Mouse (Mus musculus): ENCODE data around the gene Cln5.

Cln5 gene

DNA sequence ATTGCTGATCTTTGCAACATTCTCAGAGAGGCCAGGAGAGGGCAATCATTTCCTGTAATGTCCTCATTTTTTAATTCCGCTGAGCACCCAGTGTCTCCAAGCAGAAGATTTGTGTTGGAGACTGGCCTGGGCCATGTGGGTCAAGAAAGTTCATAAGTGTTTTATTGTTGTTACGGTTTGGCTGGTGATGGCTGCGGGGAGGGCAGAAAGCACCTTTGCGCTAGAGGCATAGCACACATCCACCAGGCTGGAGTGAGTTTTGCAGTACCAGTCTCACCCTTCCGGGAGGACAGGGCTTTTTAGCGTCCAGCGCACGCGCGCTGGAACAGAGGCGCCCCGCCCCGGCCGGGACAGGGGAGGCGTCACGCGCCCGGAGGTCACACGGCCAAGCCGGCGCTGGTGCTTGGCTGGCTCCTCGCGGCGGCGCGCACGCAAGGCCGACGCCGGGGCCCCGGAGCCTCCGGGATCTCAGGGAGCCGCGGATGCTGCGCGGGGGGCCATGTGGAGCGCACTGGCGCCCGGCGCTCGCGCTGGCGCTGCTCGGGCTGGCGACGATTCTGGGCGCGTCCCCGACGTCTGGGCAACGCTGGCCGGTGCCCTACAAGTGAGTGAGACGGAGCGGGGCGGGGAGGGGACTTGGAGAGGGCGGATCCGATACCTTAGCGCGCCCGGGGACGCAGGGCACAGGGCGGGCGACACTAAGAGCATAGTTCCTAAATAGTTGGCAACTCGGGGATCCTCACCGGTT lies at the start of gene Cln5:
Gene Cln5, plus strand, starts transcription at position 353 of the 748 bp plus-strand sequence.
- peak; percentile 94 to 98 for DNase-seq

GRCm38 (mm10) chr14:103029203-103029602 lies 40.8 kb upstream of the Cln5 start:
- DNase-seq, result no peak

- DNase-seq, result peak in 1 of 2 experiments; percentile 6
Measured at GRCm38 (mm10) chr14:103033271-103033823, 36.7 kb upstream of the Cln5 start.

DNA sequence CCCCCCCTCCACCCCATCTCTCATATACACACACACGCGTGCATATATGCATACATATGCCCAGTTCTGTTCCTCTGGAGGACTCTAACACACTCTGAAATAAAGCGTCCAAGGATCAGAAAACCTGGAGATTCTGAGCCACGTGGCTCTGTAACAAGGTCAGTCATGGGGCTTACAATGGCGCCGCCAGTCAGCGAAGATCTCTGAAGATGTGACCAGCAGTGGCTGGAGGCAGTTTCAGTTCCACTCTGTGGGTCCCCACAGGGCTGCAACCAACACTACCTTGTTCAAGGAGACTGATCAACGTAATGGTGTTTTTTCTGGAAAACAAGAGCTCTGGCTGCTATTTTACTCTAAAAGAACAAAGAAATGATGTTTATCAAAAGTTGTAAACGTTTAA lies 35.9 kb upstream of the Cln5 start:
- DNase-seq, result no peak

DNA sequence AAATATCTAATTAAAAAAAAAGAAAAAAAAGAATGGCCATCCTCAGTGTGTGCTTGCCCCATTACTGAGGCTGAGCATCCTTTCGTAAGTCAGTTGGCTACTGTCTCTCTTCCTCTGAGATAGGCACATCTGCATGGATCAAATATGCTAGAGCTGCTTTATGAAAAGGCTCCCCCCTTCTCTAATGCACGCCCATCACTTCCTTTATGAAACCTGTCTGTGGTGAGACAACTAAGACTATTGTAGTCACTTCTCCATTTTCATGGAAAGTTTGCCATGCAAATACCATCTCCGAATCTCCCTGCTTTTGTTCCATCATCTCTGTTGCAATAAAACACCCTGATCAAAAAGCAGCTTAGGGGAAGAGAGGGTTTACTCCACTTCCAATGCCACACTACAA lies 33.0 kb upstream of the Cln5 start:
- no peak for DNase-seq

GRCm38 (mm10) chr14:103046677-103047076 lies 23.3 kb upstream of the Cln5 start, which contains the start of gene Acod1:
Gene Acod1 (plus strand): TSS chr14:103046977.
- DNase-seq, result no peak

DNA sequence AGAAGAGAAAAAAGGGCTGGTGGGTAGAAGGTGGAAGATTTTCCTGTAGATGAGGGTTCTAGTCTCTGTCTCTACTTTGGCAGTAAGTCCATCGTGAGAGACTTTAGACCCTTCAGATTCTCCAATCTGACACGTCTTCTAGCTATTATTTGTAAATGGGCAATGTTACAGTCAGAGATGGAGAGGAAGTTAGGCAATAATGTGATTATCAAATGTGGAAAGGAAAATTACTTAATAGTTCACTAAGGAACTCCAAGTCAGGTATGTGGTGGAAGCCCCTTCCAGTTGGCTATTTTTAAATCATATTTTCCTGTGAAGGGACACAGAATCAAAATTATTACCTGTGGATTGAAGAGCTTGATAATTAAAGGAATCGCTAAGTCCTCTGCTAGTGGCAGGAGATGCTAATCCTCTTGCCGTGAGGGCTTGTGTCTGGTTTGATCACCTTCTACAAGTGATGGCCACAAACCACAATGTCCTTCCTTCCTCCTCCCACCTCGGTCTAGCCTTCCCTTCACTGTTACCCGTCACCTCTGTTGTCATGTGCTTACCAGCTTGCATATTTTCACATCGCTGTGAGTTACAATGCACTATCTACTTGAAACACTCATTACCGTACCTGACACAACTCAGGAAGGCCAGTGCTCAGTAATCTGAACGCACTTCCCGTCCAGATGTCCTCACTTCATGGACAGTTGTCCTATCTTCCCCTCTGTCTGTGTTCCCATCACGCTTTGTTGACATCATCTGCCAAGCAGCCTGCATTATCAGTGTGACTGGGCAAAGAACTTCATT lies 21.5 kb upstream of the Cln5 start:
- DNase-seq, result no peak

DNA sequence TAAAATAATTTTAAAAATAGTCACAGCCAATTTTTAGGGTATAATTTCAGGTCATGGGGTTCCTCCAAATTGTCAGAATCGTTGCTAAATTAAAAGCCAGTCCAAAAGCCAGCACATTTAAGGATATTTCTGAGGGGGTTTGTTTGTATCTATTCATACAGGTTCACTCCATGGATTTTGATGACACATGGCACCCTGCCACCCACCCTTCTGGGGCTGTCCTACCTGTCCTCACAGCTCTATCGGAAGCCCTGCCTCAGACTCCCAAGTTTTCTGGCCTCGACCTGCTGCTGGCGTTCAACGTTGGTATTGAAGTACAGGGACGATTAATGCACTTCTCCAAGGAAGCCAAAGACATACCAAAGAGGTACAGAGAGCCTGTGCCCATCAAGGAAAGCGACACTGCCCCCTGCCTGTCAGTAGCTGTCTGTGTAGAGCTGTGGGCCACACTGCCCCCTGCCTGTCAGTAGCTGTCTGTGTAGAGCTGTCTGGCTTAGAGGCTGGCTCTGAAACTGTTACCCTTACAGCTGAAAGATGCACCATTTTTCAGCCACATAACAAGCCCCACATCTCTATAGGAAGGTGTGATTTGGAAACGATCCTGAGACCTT lies 18.8 kb upstream of the Cln5 start:
- peak; percentile 86 to 93 for DNase-seq

DNA sequence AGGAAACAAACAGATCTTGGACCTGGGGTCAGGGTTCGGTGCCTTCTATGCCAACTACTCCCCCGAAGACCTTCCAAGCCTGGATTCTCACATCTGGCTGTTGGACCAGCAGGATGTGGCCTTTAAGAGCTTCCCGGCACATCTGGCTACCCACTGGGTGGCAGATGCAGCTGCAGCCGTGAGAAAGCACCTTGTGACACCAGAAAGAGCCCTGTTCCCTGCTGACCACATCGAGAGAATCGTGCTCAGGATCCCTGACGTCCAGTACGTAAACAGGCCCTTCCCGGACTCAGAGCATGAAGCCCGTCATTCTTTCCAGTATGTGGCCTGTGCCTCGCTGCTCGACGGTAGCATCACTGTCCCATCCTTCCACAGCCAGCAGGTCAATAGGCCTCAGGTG lies 15.3 kb upstream of the Cln5 start:
- DNase-seq, result no peak

DNA sequence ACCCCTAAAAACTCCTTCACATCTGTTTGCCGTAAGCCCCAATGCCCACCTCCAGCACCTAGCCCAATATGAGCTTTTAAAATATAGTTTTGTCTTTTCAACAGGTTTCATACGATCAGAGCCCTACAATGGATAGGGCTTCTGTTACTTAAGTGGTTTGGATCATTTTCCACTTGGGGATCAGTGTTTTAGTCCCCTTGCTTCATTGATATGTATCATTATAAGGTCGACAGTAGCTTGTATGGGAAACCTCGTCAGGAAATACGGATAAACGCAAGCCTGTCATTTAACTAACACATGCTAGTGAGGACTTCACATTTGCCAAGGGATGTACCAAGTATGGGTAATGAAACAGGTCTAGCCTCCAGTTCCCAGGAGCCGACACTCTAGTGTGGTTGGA lies 13.4 kb upstream of the Cln5 start:
- no peak for DNase-seq

DNA sequence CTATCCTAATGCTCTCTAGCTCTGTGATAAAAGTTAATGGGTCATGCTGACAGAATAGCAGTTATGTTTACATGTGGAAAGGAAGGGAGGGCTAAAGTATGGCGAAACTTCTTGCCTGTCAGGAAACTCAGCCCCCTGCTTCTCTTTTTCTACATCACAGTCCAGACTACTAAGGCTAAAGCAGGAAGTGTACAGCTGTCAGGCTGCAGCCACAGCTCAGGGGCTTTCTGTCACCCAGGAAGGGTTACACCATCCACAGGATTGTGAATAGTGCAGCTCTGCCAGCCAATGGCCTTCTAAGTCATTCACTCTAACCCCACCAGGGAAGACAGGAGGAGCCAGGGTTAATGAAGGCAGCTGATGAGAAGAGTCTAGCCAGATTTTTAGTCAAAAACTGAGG lies 11.0 kb upstream of the Cln5 start:
- no peak for DNase-seq

GRCm38 (mm10) chr14:103059495-103059894 lies 10.5 kb upstream of the Cln5 start:
- DNase-seq, result no peak

- peak; percentile 81 to 93 for DNase-seq
Measured at GRCm38 (mm10) chr14:103065294-103066167, 4.5 kb upstream of the Cln5 start.

DNA sequence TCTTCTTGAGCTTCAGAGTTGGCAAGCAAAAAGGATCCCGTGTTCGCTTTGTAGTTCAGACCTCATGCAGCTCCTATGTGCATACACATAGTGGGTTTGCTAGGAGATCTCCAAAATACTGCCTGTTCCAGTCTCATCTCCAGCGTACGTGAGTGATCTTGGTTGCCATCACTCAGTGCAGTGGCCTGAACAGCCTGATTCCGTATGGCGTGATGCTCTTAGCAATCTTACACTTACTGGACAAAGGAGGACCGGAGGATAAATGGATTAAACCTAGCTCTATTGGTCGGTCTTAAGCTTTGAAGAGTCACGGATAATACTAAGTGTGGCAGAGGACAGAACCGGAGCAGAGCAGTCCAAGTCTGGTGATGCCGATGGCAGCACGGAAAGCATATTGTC lies 552 bp upstream of the Cln5 start:
- DNase-seq, result no peak

DNA sequence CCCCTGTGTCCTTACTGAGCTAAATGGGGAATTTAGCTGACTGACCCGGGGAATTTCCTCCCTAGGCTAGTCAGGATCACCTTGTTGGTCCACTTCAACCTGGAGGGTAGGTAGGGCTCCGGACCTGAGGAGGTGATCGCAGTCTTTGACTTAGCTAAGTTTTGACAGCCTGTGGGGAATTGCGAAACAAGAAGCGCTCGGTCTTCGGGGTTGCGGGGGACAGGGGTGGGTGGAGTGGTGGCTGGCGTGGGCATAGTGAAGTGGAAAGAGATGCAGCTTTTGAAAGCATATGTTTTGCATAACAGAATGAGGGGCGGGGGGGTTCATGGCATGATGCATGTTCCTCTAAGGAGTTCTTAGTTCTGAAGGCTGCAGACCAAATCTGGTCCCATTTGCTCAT lies 774 bp downstream of the Cln5 start:
- peak in 1 of 2 experiments; percentile 56 for DNase-seq

DNA sequence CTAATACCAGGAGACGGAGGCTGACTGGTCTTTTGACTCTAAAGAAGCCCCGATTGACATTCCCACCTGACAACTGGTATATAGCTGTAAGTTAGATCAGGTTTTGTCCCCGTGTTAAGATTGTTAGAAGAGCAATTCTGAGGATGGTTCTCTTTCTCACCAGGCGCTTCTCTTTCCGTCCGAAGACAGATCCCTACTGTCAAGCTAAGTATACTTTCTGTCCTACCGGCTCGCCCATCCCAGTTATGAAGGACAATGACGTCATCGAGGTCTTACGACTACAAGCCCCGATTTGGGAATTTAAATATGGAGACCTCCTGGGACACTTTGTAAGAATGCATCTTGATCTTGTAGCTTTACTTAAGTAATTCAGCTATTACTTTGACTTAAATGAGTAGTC lies 1.5 kb downstream of the Cln5 start:
- DNase-seq, result no peak

- DNase-seq, result no peak
Measured at GRCm38 (mm10) chr14:103072731-103073130, 2.7 kb downstream of the Cln5 start.

DNA sequence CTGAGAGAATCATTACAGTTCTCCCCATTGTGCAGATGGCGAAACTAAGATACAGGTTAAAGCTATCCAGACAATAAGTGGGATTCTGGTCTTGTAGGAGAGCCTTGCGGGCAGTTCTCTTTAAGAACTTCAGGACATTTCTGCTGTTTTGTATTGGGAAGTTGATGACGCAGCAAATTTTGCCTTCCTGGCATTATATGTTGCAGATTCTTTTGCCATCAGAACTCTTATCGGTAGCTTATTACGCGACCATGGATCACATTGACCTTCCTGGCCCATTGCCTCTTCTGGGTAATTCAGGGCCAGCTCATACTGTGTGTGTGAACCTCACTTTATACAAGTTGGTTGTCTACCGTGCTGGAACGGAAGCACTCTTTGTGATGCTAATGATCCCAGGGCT lies 3.8 kb downstream of the Cln5 start:
- no peak for DNase-seq

DNA sequence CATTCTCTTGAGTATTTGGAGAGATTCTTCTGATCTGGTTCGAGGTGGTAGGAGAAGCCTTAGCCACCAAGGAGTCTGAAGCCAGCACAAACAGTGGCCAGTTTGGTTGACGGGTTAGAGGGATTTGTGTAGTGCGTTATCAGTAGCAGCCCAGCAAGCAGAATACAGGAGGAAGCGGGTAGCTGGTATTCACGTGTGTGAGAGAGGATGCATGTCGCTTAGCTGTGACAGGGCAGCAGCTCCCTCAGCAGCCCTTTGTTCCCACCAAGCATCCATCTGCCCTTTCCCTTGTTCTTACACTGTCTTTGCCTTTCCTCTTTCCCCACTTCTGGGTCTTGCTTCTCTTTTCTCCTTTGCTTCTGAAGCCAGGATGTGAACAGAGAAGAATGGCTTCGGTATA lies 5.2 kb downstream of the Cln5 start:
- DNase-seq, result no peak

DNA sequence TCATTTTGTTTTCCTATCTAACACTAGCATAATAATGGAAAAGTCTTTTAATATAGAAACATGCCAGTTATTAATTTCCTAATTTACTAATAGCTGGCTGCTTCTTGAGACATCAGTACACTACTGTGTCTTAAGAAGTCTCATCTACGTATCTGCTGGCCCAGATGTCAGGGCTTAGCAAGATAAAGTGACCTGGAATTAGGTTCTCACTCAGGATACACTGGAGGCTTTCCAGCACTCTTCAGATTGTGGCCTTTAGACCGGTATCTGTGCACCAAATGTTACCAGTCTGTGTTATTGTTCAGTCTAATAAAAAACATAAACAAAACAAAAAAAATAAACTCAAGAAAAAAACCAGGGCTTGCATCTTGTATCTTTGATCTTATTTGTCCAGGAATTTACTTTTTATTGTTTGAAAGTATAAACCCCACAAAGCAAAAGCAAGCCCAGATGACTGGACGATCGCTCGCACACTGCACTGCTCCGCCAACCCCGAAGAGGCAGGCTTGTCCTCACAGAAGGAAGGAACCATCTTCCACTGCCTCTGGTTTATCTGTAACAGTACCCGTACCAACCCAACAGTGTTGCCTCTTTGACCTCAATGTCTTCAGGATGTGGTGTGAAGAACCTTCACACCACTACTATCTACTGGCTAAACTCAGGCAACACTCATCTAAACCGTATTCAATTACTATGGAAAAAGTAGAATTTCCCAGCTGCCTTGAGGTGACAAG lies 7.4 kb downstream of the Cln5 start:
- no peak for DNase-seq

DNA sequence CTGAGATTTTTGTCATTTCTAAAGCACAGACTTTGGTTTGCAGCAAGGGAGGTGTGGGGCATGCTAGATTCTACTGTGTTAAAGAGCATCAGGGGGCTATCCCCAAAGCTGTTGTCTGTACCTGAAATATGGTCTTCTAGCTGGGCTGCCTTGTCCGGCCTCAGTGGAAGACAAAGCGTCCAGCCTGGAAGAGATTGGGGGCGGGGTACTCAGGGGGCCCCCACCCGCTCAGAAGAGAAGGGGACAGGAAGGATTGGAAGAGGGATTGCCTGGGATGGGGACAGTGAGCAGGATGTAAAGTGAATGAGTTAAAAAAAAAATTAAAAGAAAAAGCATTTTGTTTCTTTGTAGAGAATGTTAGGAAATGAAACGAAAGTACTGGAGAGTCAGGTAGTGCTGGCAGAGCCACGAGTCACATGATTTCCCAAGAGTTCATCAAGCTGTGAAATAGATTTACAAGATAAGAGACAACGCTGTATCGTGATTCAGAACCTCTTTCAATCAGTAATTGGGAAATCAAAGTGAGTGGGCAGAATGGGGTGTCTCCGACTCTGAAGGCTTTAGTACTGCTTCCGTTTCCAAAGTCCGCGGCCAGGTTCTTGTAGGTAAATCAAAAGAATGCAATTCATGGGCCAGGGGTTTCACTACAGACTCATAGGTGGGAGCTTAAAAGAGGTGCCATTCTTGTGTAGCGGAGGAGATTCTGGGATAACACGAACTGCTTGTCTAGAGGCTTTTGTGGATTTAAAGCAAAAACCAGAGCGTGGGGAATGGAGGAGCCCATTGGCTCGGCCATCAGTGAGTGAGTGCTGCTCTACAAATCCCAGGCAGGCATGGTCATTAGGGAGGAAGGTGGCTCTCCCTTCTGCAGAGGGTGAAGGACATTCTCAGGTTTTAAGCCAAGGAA lies 8.2 kb downstream of the Cln5 start:
- DNase-seq, result no peak
